Mouse (Mus musculus) G1E (cell line): Measurements from ENCODE around the gene Pjvk.

Experiments
- CTCF ChIP-seq: IDR thresholded peaks from 2 replicates; pipeline ENCODE4 v1.5.1; 2012; ENCODE audit warnings: low read depth, low read length, inconsistent platforms, mixed read lengths
- GATA1 ChIP-seq: IDR thresholded peaks from 2 replicates; pipeline ENCODE4 v1.6.1; 2012; ENCODE audit warnings: borderline replicate concordance, low read length, inconsistent platforms, mixed read lengths
- POLR2AphosphoS5 ChIP-seq: IDR thresholded peaks from 2 replicates; pipeline ENCODE4 v1.6.1; 2012; ENCODE audit warnings: low read depth, low read length, inconsistent platforms; ENCODE audit not compliant: insufficient replicate concordance
- TAL1 ChIP-seq: conservative IDR thresholded peaks from 2 replicates; pipeline ENCODE4 v1.6.1; 2012; ENCODE audit warnings: low read depth, low read length, inconsistent platforms, mixed read lengths

DNA sequence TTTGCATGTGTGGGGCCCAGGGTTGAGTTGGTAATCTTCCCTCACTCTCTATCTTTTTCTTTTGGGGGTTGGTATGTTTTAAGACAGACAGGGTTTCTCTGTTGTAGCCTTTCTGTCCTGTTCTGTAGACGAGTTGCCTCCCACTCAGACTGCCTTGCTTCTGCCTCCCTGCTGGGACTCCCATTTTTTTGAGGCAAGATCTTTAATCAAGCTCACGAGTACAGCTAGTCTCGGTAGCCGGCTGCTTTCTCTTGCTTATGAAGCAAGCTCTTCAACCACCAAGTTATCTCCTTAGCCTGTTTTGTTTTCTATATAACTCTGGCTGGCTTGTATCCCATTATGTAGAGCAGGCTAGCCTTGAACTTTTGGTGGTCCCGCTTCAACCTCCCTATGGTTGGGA, 45.5 kb downstream of the Pjvk start:
- no peak for TF ChIP-seq CTCF
- no peak for TF ChIP-seq TAL1
- no peak for TF ChIP-seq POLR2AphosphoS5
- no peak for TF ChIP-seq GATA1
